Mouse (Mus musculus) brain, embryonic 14.5 days (tissue): ENCODE measurements at regions not wholly inside any gene's neighbourhood (a gene's known extent, or its start where the extent isn't known, plus 50 kb on each side); places are given as distances from the start of the nearest gene placed in this dataset.

Experiments
- CTCF ChIP-seq: fragments of 200-500 bp; IDR thresholded peaks from 2 replicates; pipeline ENCODE4 v1.5.1; 2012; ENCODE audit warnings: inconsistent platforms, mild to moderate bottlenecking, moderate library complexity, borderline replicate concordance; ENCODE audit not compliant: insufficient read depth, insufficient read length; ENCODE audit errors: extremely low read depth
- POLR2A ChIP-seq: fragments of 200-500 bp; IDR thresholded peaks from 2 replicates; pipeline ENCODE4 v1.6.1; 2012; ENCODE audit warnings: mild to moderate bottlenecking, inconsistent platforms, borderline replicate concordance; ENCODE audit not compliant: poor library complexity, insufficient read depth, insufficient read length, severe bottlenecking; ENCODE audit errors: extremely low read depth

DNA sequence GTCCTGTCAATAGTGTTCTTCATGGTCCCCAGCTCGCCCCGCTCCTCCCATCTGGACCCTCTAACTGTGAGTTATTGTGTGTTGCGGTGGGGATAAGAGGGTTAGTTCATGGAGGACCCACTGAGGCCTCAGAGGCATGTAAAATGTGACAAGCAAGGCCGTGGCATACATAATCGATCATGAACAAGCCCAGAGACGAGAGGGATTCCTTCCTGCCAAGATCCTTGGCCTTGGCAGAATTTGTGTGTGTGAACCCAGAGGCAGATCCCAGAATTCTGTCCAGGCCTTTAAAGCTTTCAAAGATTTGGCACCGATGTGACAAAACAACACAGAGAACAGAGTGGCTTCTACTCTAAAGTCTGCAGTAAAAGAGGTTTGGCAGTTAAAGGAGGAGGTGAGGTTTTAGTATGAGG, 146.4 kb upstream of the Spdye4c start:
- TF ChIP-seq CTCF (no peak), POLR2A (no peak)
